Mouse (Mus musculus) thymus, postnatal 0 days (tissue): ENCODE results near the gene C2cd2l. TPM values are rescaled to one million over a fixed set of nuclear protein-coding genes. Genes with fewer than 3 reads are reported as not detected.
"Not testable (repeated sequence)": the region's sequence is repeated elsewhere in the genome, so short reads cannot be mapped to it uniquely, and the experiment has no call there.

Experiments used
- DNase-seq: peaks from one replicate; pipeline ENCODE4 v3.0.0-alpha.2; 2015; ENCODE audit warnings: low spot score
- polyA plus RNA-seq: library from polyadenylated mRNA; unstranded; fragments of >200 nt; fragmentation: Nextera tagmentation; extraction: Ambion mirVana; gene quantifications from 2 replicates; pipeline ENCODE4 v1.2.1, GENCODE M21; 2015

The C2cd2l gene
- polyA plus RNA-seq, 1 experiment from 2014 or later, result 11.2 TPM

- DNase-seq, result no peak
These were observed 5.2 kb downstream of the C2cd2l start for GRCm38 (mm10) chr9:44314910-44315309.

- no peak for DNase-seq
These were observed 5.9 kb downstream of the C2cd2l start for GRCm38 (mm10) chr9:44314257-44314547.

GRCm38 (mm10) chr9:44313476-44314256 lies 6.4 kb downstream of the C2cd2l start:
- no peak for DNase-seq

- DNase-seq, result no peak
These were observed 8.7 kb downstream of the C2cd2l start for GRCm38 (mm10) chr9:44311136-44312134.

- DNase-seq, result no peak
These were observed 9.3 kb downstream of the C2cd2l start for GRCm38 (mm10) chr9:44310750-44311135.

GRCm38 (mm10) chr9:44309756-44310155 lies 10.3 kb downstream of the C2cd2l start:
- no peak for DNase-seq

GRCm38 (mm10) chr9:44307248-44307647 lies 12.8 kb downstream of the C2cd2l start:
- peak; percentile 75 for DNase-seq

- no peak for DNase-seq
These were observed 13.6 kb downstream of the C2cd2l start for GRCm38 (mm10) chr9:44306532-44306931.

- peak; percentile 99 for DNase-seq
These were observed 14.5 kb downstream of the C2cd2l start, which contains the start of gene Hinfp for GRCm38 (mm10) chr9:44305466-44306079. TSS of gene Hinfp (minus strand) at chr9:44305671.

GRCm38 (mm10) chr9:44300001-44300400 lies 20.1 kb downstream of the C2cd2l start:
- not testable (repeated sequence) for DNase-seq

- DNase-seq, result peak; percentile 72
These were observed 27.6 kb downstream of the C2cd2l start for GRCm38 (mm10) chr9:44292490-44292889.

- DNase-seq, result no peak
These were observed 31.2 kb downstream of the C2cd2l start for GRCm38 (mm10) chr9:44288959-44289291.

- no peak for DNase-seq
These were observed 31.8 kb downstream of the C2cd2l start, which contains the start of gene Abcg4 for GRCm38 (mm10) chr9:44288076-44288958. TSS of gene Abcg4 (minus strand) at chr9:44288615.

- no peak for DNase-seq
These were observed 32.5 kb downstream of the C2cd2l start for GRCm38 (mm10) chr9:44287401-44288075.

- no peak for DNase-seq
These were observed 33.1 kb downstream of the C2cd2l start for GRCm38 (mm10) chr9:44287003-44287400.

- DNase-seq, result no peak
These were observed 33.7 kb downstream of the C2cd2l start for GRCm38 (mm10) chr9:44286256-44286850.

- no peak for DNase-seq
These were observed 36.9 kb downstream of the C2cd2l start for GRCm38 (mm10) chr9:44283183-44283582.

- no peak for DNase-seq
These were observed 50.1 kb downstream of the C2cd2l start for GRCm38 (mm10) chr9:44269973-44270372.

GRCm38 (mm10) chr9:44269077-44269476 lies 51.0 kb downstream of the C2cd2l start:
- DNase-seq, result peak; percentile 46

GRCm38 (mm10) chr9:44268432-44268831 lies 51.7 kb downstream of the C2cd2l start, which contains the start of gene Nlrx1:
TSS of gene Nlrx1 (minus strand) at chr9:44268599.
- DNase-seq, result no peak
